Mouse (Mus musculus) hindbrain, postnatal 0 days (tissue): ENCODE results near the gene Ikzf5. TPM values are rescaled to one million over a fixed set of nuclear protein-coding genes. Genes with fewer than 3 reads are reported as not detected.
"Not testable (repeated sequence)": the region's sequence is repeated elsewhere in the genome, so short reads cannot be mapped to it uniquely, and the experiment has no call there.

Experiments used
- ATAC-seq: fragments of 200-750 bp; cut with Nextera tagmentation; 2 replicates; pipeline ENCODE4 v1.8.0; 2017; ENCODE audit warnings: mild to moderate bottlenecking, moderate TSS enrichment, moderate library complexity
- DNase-seq: peaks from one replicate; pipeline ENCODE4 v3.0.0-alpha.2; 2015; ENCODE audit warnings: low spot score
- H3K27ac ChIP-seq: fragments of 300-500 bp; sonication (generic); 2 replicates; pipeline ENCODE4 v1.5.1; 2014; ENCODE audit warnings: mild to moderate bottlenecking
- H3K27me3 ChIP-seq: fragments of 300-500 bp; sonication (generic); 2 replicates; pipeline ENCODE4 v1.6.1; 2014; ENCODE audit warnings: low read length, mixed read lengths; ENCODE audit not compliant: insufficient read depth
- H3K36me3 ChIP-seq: fragments of 300-500 bp; sonication (generic); 2 replicates; pipeline ENCODE4 v1.6.1; 2014; ENCODE audit warnings: low read length, mixed read lengths; ENCODE audit not compliant: insufficient read depth
- H3K4me1 ChIP-seq: fragments of 300-500 bp; sonication (generic); 2 replicates; pipeline ENCODE4 v1.6.1; 2014; ENCODE audit warnings: antibody characterized with exemption, low read length, mixed read lengths; ENCODE audit not compliant: insufficient read depth
- H3K4me2 ChIP-seq: fragments of 300-500 bp; sonication (generic); 2 replicates; pipeline ENCODE4 v1.6.1; 2014; ENCODE audit warnings: low read depth, mild to moderate bottlenecking, low read length, moderate library complexity, mixed read lengths
- H3K4me3 ChIP-seq: fragments of 300-500 bp; sonication (generic); 2 replicates; pipeline ENCODE4 v1.5.1; 2014; ENCODE audit warnings: low read length
- H3K9ac ChIP-seq: fragments of 300-500 bp; sonication (generic); replicated peaks from 2 replicates; pipeline ENCODE4 v1.6.1; 2014; ENCODE audit warnings: mild to moderate bottlenecking, low read length, moderate library complexity, mixed read lengths
- H3K9me3 ChIP-seq: fragments of 300-500 bp; sonication (generic); 2 replicates; pipeline ENCODE4 v1.6.1; 2016; ENCODE audit warnings: low read length, mixed read lengths
- CTCF ChIP-seq: IDR thresholded peaks from 2 replicates; pipeline ENCODE4 v1.5.1; 2016; ENCODE audit warnings: antibody characterized with exemption, control low read depth, low read depth
- WGBS: fragments of 180-500 bp; shearing (Covaris S2); extraction: QIAGEN DNeasy Blood & Tissue Kit; methylation state at CpG from one replicate; pipeline ENCODE4 v1.1.7; 2014; 5-methylcytosine and 5-hydroxymethylcytosine counted together
- polyA plus RNA-seq: library from polyadenylated mRNA; unstranded; fragments of >200 nt; fragmentation: Nextera tagmentation; extraction: Ambion mirVana; gene quantifications from 2 replicates; pipeline ENCODE4 v1.2.1, GENCODE M21; 2015
- total RNA-seq: library from RNA; depleted of rRNA; stranded (reverse); fragments of >200 nt; gene quantifications from 2 replicates; pipeline ENCODE4 v1.2.3, GENCODE M21; 2014

Ikzf5 gene
- total and polyA plus RNA-seq, 2 experiments from 2014 or later: 10.2 to 14.3 TPM

- Histone ChIP-seq H3K36me3 (no peaks in the 10 kb centered on the region), H3K9ac (no peak overlapping the region), H3K4me1 (peaks cover under 1% of the 10 kb centered on the region; the same call in 1 of the 2 replicates), H3K4me2 (no peak overlapping the region), H3K9me3 (no peaks in the 10 kb centered on the region), H3K4me3 (no peak overlapping the region), H3K27me3 (no peaks in the 10 kb centered on the region), H3K27ac (no peak overlapping the region)
- ATAC-seq (no peak), DNase-seq (no peak)
- TF ChIP-seq CTCF: no peak
Measured at GRCm38 (mm10) chr7:131417605-131418004, 7.3 kb upstream of the Ikzf5 start.

GRCm38 (mm10) chr7:131416742-131417141 lies 6.4 kb upstream of the Ikzf5 start:
- not testable (repeated sequence) for ATAC-seq, DNase-seq, H3K9ac ChIP-seq, H3K9me3 ChIP-seq, H3K27me3 ChIP-seq, H3K36me3 ChIP-seq, H3K4me2 ChIP-seq, H3K4me1 ChIP-seq, H3K4me3 ChIP-seq, H3K27ac ChIP-seq

GRCm38 (mm10) chr7:131411941-131412270 lies 1.6 kb upstream of the Ikzf5 start:
- Histone ChIP-seq H3K36me3 (no peaks in the 10 kb centered on the region), H3K4me1 (peaks cover 22% of the 10 kb centered on the region), H3K27me3 (no peaks in the 10 kb centered on the region), H3K9ac (no peak overlapping the region), H3K27ac (no peak overlapping the region), H3K4me3 (no peak overlapping the region), H3K4me2 (peak overlapping the region; percentile 88), H3K9me3 (no peaks in the 10 kb centered on the region)
- ATAC-seq (no peak), DNase-seq (no peak)
- no peak for TF ChIP-seq CTCF
- WGBS: 78% methylated on average over 2 of the region's 2 CpGs

- H3K27ac ChIP-seq: peak overlapping the region; percentile 28; the same call in 1 of the 2 replicates
- DNase-seq: no peak
Measured at GRCm38 (mm10) chr7:131411221-131411940, 1.1 kb upstream of the Ikzf5 start.

GRCm38 (mm10) chr7:131409988-131410385 lies 334 bp downstream of the Ikzf5 start:
- Histone ChIP-seq H3K27ac (peak overlapping the region; percentile 86), H3K27me3 (no peaks in the 10 kb centered on the region), H3K4me1 (peaks cover 22% of the 10 kb centered on the region), H3K9ac (peak overlapping the region; percentile 95), H3K36me3 (no peaks in the 10 kb centered on the region), H3K9me3 (no peaks in the 10 kb centered on the region), H3K4me3 (peak overlapping the region; percentile 97), H3K4me2 (peak overlapping the region; percentile 88)
- under 1% methylated on average over 37 of the region's 38 CpGs for WGBS
- ATAC-seq (peak; percentile 67), DNase-seq (peak; percentile 44)
- no peak for TF ChIP-seq CTCF

More at GRCm38 (mm10) chr7:131411221-131411940, 1.1 kb upstream of the Ikzf5 start:
- peak overlapping the region; percentile 97 for H3K4me3 ChIP-seq
- peak overlapping the region; percentile 88 for H3K4me2 ChIP-seq
- H3K9me3 ChIP-seq: no peaks in the 10 kb centered on the region
- H3K27me3 ChIP-seq: no peaks in the 10 kb centered on the region
- no peak for TF ChIP-seq CTCF
- H3K36me3 ChIP-seq: no peaks in the 10 kb centered on the region
- no peak for ATAC-seq
- peaks cover 22% of the 10 kb centered on the region for H3K4me1 ChIP-seq
- 48% methylated on average over 10 of the region's 10 CpGs for WGBS
- peak overlapping the region; percentile 95; the same call in 1 of the 2 replicates for H3K9ac ChIP-seq

GRCm38 (mm10) chr7:131409321-131409987 lies 867 bp downstream of the Ikzf5 start:
- DNase-seq: peak; percentile 26

GRCm38 (mm10) chr7:131391761-131392160 lies 18.6 kb downstream of the Ikzf5 start:
- not testable (repeated sequence) for H3K4me3 ChIP-seq, H3K9me3 ChIP-seq, H3K27me3 ChIP-seq, H3K36me3 ChIP-seq, H3K4me2 ChIP-seq, H3K9ac ChIP-seq, H3K27ac ChIP-seq, H3K4me1 ChIP-seq, DNase-seq, ATAC-seq
- WGBS: 80% methylated on average over 7 of the region's 7 CpGs

More at GRCm38 (mm10) chr7:131409321-131409987, 867 bp downstream of the Ikzf5 start:
- Histone ChIP-seq H3K4me3 (peak overlapping the region; percentile 97), H3K4me1 (peaks cover 22% of the 10 kb centered on the region), H3K27ac (peak overlapping the region; percentile 86), H3K27me3 (no peaks in the 10 kb centered on the region), H3K9me3 (no peaks in the 10 kb centered on the region), H3K9ac (peak overlapping the region; percentile 95), H3K4me2 (peak overlapping the region; percentile 88), H3K36me3 (no peaks in the 10 kb centered on the region)
- no peak for TF ChIP-seq CTCF
- no peak; the same call in 1 of the 2 replicates for ATAC-seq
- 5% methylated on average over 16 of the region's 16 CpGs for WGBS
